Mouse (Mus musculus) heart, embryonic 14.5 days (tissue): ENCODE measurements around the gene Stn1. TPM values are rescaled to one million over a fixed set of nuclear protein-coding genes. Genes with fewer than 3 reads are reported as not detected.

Source experiments
- ATAC-seq: fragments of 200-750 bp; cut with Nextera tagmentation; 2 replicates; pipeline ENCODE4 v1.8.0; 2017; ENCODE audit warnings: low read depth, moderate TSS enrichment; ENCODE audit not compliant: insufficient number of reproducible peaks, insufficient read depth, low FRiP score
- H3K27ac ChIP-seq, 2 experiments: fragments of 200-500 bp in 1 of 2; fragments of 300-500 bp in 1 of 2; sonication (generic) in 1 of 2; replicated peaks in 1 of 2; 2 replicates each; pipeline ENCODE4 v1.5.1; 2012 to 2014; ENCODE audit warnings: low read depth in 2 of 2, low read length in 2 of 2, control low read depth in 1 of 2, mild to moderate bottlenecking in 1 of 2, mixed read lengths in 1 of 2; ENCODE audit not compliant: control insufficient read depth in 1 of 2, insufficient read depth in 1 of 2
- H3K27me3 ChIP-seq: fragments of 300-500 bp; sonication (generic); 2 replicates; pipeline ENCODE4 v1.6.1; 2014; ENCODE audit warnings: mild to moderate bottlenecking, low read length, control low read depth; ENCODE audit not compliant: control insufficient read depth, insufficient read depth
- H3K36me3 ChIP-seq: fragments of 300-500 bp; sonication (generic); 2 replicates; pipeline ENCODE4 v1.6.1; 2014; ENCODE audit warnings: mild to moderate bottlenecking, control low read depth, low read length, mixed read lengths; ENCODE audit not compliant: control insufficient read depth, insufficient read depth
- H3K4me1 ChIP-seq, 2 experiments: fragments of 200-500 bp in 1 of 2; fragments of 300-500 bp in 1 of 2; sonication (generic) in 1 of 2; 2 replicates each; pipeline ENCODE4 v1.6.1; 2012 to 2014; ENCODE audit warnings: low read length in 2 of 2, control low read depth in 1 of 2, mixed read lengths in 1 of 2; ENCODE audit not compliant: control insufficient read depth in 2 of 2, insufficient read depth in 2 of 2
- H3K4me2 ChIP-seq: fragments of 300-500 bp; sonication (generic); 2 replicates; pipeline ENCODE4 v1.6.1; 2014; ENCODE audit warnings: mild to moderate bottlenecking, low read length
- H3K4me3 ChIP-seq, 2 experiments: fragments of 200-500 bp in 1 of 2; fragments of 300-500 bp in 1 of 2; sonication (generic) in 1 of 2; 2 replicates each; pipeline ENCODE4 v1.5.1; 2012 to 2014; ENCODE audit warnings: low read length in 2 of 2, mild to moderate bottlenecking in 2 of 2, control low read depth in 1 of 2, low read depth in 1 of 2, moderate library complexity in 1 of 2; ENCODE audit not compliant: control insufficient read depth in 1 of 2, insufficient read depth in 1 of 2
- H3K9ac ChIP-seq: fragments of 300-500 bp; sonication (generic); 2 replicates; pipeline ENCODE4 v1.6.1; 2014; ENCODE audit warnings: mild to moderate bottlenecking, low read length
- H3K9me3 ChIP-seq: fragments of 300-500 bp; sonication (generic); 2 replicates; pipeline ENCODE4 v1.6.1; 2016; ENCODE audit warnings: low read length, control low read depth; ENCODE audit not compliant: control insufficient read depth
- whole genome bisulfite sequencing: fragments of 180-500 bp; shearing (Covaris S2); extraction: QIAGEN DNeasy Blood & Tissue Kit; methylation state at CpG from one replicate; pipeline ENCODE4 v1.1.7; 2014; 5-methylcytosine and 5-hydroxymethylcytosine counted together
- polyA plus RNA-seq: library from polyadenylated mRNA; unstranded; fragments of >200 nt; fragmentation: Nextera tagmentation; extraction: Ambion mirVana; gene quantifications from 2 replicates; pipeline ENCODE4 v1.2.1, GENCODE M21; 2014

Stn1 gene
- polyA plus RNA-seq, 1 experiment from 2014 or later, result 38.9 TPM

- Histone ChIP-seq H3K9ac (peak overlapping the region; percentile 95), H3K36me3 (peaks cover 15% of the 10 kb centered on the region), H3K4me1 (peaks cover 30 to 53% of the 10 kb centered on the region in 2 experiments), H3K27ac (peak overlapping the region in 1 of 2 experiments; percentile 96; a peak in 3 of 4 replicates), H3K4me2 (peak overlapping the region; percentile 79), H3K9me3 (no peaks in the 10 kb centered on the region; the same call in 1 of the 2 replicates), H3K4me3 (peak overlapping the region; percentile 84 to 89), H3K27me3 (no peaks in the 10 kb centered on the region)
- WGBS, result 22% methylated on average over 6 of the region's 6 CpGs
- no peak for ATAC-seq
Measured at GRCm38 (mm10) chr19:47462725-47463124, 74.6 kb downstream of the Stn1 start.

GRCm38 (mm10) chr19:47461838-47462237, 75.5 kb downstream of the Stn1 start:
- peak overlapping the region in 1 of 2 experiments; percentile 89; a peak in 1 of 4 replicates for H3K4me3 ChIP-seq
- 81% methylated on average over 3 of the region's 3 CpGs for WGBS
- peaks cover 15% of the 10 kb centered on the region for H3K36me3 ChIP-seq
- H3K27ac ChIP-seq, result no peak overlapping the region; a peak in 1 of 4 replicates
- H3K9me3 ChIP-seq, result no peaks in the 10 kb centered on the region; the same call in 1 of the 2 replicates
- H3K4me1 ChIP-seq, result peaks cover 37 to 62% of the 10 kb centered on the region in 2 experiments
- no peak for ATAC-seq
- H3K9ac ChIP-seq, result no peak overlapping the region
- H3K4me2 ChIP-seq, result peak overlapping the region; percentile 79
- no peaks in the 10 kb centered on the region for H3K27me3 ChIP-seq

GRCm38 (mm10) chr19:47461386-47461785, 75.9 kb downstream of the Stn1 start:
- Histone ChIP-seq H3K4me3 (no peak overlapping the region), H3K27ac (peak overlapping the region in 1 of 2 experiments; percentile 16; a peak in 1 of 4 replicates), H3K4me2 (no peak overlapping the region), H3K9me3 (no peaks in the 10 kb centered on the region; the same call in 1 of the 2 replicates), H3K27me3 (no peaks in the 10 kb centered on the region), H3K36me3 (peaks cover 15% of the 10 kb centered on the region), H3K9ac (no peak overlapping the region), H3K4me1 (peaks cover 37 to 66% of the 10 kb centered on the region in 2 experiments)
- ATAC-seq, result no peak
- 63% methylated on average over 9 of the region's 9 CpGs for WGBS

- no peak for ATAC-seq
- H3K4me3 ChIP-seq, result no peak overlapping the region
- no peak overlapping the region for H3K9ac ChIP-seq
- peak overlapping the region; percentile 36 for H3K4me2 ChIP-seq
- no peak overlapping the region for H3K27ac ChIP-seq
- WGBS, result 54% methylated on average over 19 of the region's 19 CpGs
- H3K9me3 ChIP-seq, result no peaks in the 10 kb centered on the region; the same call in 1 of the 2 replicates
- H3K36me3 ChIP-seq, result peaks cover 15% of the 10 kb centered on the region
- H3K4me1 ChIP-seq, result peaks cover 43 to 77% of the 10 kb centered on the region in 2 experiments
- no peaks in the 10 kb centered on the region for H3K27me3 ChIP-seq
Measured at GRCm38 (mm10) chr19:47460120-47460960, 77.0 kb downstream of the Stn1 start.

- Histone ChIP-seq H3K36me3 (peaks cover 15% of the 10 kb centered on the region), H3K4me3 (no peak overlapping the region), H3K4me2 (0 out of 2 replicates have a peak overlapping the region, but pooled peaks have one; percentile 16), H3K4me1 (peaks cover 51 to 84% of the 10 kb centered on the region in 2 experiments), H3K9ac (no peak overlapping the region), H3K9me3 (no peaks in the 10 kb centered on the region; the same call in 1 of the 2 replicates), H3K27ac (no peak overlapping the region), H3K27me3 (no peaks in the 10 kb centered on the region)
- WGBS, result 88% methylated on average over 5 of the region's 5 CpGs
- ATAC-seq, result no peak
Measured at GRCm38 (mm10) chr19:47459214-47459613, 78.1 kb downstream of the Stn1 start.

- Histone ChIP-seq H3K4me3 (no peak overlapping the region), H3K4me2 (0 out of 2 replicates have a peak overlapping the region, but pooled peaks have one; percentile 17), H3K27me3 (no peaks in the 10 kb centered on the region), H3K9me3 (no peaks in the 10 kb centered on the region; the same call in 1 of the 2 replicates), H3K4me1 (peaks cover 57 to 89% of the 10 kb centered on the region in 2 experiments), H3K9ac (peak overlapping the region; percentile 31; the same call in 1 of the 2 replicates), H3K27ac (peak overlapping the region in 1 of 2 experiments; percentile 48; a peak in 2 of 4 replicates), H3K36me3 (peaks cover 17% of the 10 kb centered on the region)
- no peak for ATAC-seq
- WGBS, result 54% methylated on average over 17 of the region's 17 CpGs
Measured at GRCm38 (mm10) chr19:47458504-47459161, 78.7 kb downstream of the Stn1 start.
